Mouse (Mus musculus) lung, postnatal 36 days (tissue): ENCODE measurements around the gene Pax5.

Source experiments
- DNase-seq: peaks from one replicate; pipeline ENCODE4 v3.0.0; 2022; ENCODE audit warnings: mixed read lengths

Pax5 gene

DNA sequence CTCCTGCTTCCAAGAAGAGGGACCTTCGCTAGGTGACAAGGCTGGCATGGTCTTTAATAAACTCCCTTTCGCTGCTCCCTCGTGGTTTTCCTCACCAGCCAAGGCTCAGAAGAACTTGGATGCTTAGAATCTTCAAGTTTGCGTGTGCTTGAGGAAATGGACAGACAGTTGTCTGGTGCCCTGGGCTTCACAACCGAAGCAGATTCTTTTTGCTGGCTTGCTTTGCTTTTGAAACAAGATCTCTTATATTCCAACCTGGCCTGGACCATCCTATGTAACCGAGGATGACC, 45.6 kb downstream of the Pax5 start:
- DNase-seq = no peak

- DNase-seq = no peak
These were observed 46.1 kb downstream of the Pax5 start for GRCm38 (mm10) chr4:44664004-44664766.

DNA sequence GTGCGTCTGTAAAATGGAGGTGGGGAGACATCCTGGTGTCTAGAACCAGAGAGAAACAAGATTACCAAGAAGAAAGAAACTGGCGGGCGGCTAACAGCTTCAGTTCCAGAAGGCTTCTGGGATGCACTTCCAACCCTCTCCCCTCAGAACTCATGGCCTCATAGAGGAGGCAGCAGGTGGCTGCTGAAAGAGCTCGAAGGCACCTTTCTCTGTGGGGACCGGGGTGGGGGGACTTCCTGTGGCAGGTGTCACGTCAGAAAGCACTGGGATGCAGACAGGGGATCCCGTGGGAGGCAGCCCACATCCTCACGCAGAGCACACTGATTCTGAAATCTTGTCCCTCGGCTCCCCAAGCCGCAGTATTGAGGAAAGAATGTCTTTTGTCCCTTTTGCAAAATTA, 46.8 kb downstream of the Pax5 start:
- DNase-seq = no peak

- no peak for DNase-seq
These were observed 65.1 kb downstream of the Pax5 start for GRCm38 (mm10) chr4:44645181-44645580.

- no peak for DNase-seq
These were observed 68.3 kb downstream of the Pax5 start for GRCm38 (mm10) chr4:44641831-44642587.

DNA sequence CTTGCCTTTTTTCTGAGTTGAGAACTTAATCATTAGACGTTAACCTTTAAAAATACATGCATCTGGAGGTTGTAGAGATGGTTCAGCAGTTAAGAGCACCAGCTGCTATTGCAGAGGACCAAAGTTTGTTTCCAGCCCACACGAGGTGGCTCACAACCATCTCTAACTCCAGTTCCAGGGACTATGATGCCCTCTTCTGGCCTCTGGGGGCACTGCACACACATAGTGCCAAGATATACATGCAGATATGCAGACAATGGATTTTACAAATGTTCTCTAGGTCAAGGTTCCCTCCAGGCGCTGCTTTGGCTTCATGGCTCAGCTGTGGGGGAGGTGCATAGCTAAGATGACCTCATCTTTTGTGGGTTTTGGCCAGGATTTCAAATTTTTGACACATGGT, 74.7 kb downstream of the Pax5 start:
- DNase-seq = peak; percentile 2

- DNase-seq = no peak
These were observed 76.4 kb downstream of the Pax5 start for GRCm38 (mm10) chr4:44633694-44634524.

DNA sequence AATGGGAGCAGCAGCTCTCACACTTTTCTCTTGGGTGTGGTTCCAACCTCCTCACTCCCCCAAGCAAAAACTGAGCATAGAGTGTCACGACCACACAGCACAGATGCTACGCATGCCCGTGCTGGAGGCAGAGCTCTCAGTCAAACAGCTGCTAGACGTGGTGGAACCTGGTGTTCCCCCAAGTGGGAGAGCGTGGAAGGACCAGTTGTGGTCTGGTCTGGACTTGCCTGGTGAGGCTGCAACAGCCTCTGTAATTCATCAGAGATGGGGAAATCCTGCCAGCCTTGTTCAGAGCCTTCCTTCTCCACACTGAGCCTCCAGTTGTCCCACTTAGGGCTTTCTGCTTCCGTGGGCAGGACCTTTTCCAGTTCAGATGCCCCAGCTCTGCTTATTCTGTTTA, 80.2 kb downstream of the Pax5 start:
- no peak for DNase-seq

GRCm38 (mm10) chr4:44627890-44628289, 82.4 kb downstream of the Pax5 start:
- no peak for DNase-seq

GRCm38 (mm10) chr4:44625108-44625424, 85.2 kb downstream of the Pax5 start:
- no peak for DNase-seq

GRCm38 (mm10) chr4:44624232-44625107, 85.8 kb downstream of the Pax5 start:
- no peak for DNase-seq

DNA sequence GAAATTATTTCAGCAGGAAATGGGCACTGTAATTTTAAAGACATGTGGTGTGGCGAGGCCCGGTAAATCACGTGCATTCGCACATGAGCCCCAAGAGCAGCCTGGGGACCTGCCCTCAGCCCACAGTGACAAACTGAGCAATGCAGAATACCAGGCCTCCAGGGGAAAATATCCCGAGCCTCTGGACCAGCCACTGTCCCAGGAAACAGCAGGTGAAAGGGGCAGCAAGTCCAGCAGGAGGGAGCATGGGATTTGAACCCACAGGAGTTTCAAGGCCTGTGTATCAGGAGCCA, 86.9 kb downstream of the Pax5 start:
- DNase-seq = no peak

DNA sequence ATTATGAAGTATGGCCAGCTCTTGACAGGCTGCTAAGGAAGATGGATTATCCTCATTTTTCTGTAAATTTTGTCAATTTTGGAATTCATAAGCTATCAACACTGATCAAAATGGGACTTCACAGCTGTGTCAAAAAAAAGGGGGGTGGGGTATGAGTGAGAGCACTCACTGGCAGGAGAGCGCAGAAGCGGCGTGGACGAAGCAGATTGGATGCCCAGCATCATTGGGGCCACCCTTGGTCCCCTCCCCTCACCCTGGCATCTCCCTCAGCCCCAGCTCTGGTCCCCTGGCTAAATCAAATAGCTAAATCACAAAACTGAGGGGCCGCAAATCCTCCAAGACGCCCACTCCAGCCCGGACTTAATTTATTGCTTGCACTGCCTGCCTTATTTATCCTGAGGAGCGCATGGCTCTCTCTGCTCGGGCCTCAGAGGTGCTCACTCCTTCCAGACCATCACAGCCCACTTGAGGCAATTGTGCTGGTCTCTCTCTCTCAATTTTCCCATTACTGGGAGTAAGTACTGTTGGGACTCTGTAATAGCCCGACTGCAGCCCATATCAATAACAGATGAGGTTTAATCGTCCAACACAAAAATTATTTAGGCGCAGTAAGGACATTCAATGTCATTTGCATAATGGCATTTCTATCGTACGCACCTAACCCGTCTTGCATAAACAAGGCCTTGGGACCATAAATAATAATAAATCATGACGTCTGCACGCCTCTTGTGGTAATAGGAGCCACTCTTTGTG, 87.4 kb downstream of the Pax5 start:
- DNase-seq = no peak

GRCm38 (mm10) chr4:44620241-44620640, 90.0 kb downstream of the Pax5 start:
- no peak for DNase-seq

DNA sequence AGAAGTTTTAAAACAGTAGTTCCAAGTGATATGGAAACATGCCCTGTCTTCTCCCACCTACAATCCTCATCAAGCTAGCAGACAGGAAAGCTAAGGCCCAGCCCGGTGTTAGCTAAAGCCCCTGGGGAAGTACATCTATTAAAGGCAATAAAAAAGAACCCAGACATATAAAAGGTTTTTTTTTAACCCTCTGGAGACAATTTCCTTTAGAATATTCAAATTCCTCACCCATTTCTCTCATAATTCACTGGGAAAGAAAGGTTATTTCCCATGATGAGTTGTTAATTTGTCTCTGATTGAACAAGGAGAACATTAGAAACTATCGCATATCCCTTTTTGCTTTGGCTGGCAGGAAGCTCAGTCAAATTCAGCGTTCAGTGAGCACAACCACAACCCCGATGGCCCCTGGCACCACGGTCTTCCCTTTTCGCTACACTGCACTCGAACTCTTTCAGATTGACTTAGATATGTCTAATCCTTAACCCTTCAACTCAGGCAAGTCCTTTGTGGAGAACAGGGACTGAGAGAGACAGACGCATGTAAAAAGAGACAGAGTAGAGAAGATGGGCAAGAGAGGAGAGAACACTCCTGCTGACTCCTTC, 96.1 kb downstream of the Pax5 start:
- DNase-seq = no peak

DNA sequence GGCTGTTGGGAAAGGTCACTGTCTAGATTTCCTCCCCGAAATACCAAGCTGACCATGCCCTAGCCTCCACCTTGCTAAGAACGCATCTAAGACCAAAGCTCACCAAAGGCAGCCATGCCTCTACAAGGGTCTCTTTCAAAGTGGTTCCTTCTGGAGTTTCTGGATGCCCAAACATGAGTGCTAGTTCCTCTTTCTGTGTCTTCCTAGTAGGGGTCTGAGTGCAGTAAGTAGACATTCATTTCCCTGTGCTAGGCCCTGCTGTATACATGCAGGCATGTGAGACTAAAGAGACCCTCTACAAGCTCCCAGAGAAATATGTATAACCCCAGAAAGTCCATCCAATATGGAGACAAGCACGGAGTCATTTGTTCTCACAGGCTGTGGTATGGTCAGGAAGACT, 97.9 kb downstream of the Pax5 start:
- no peak for DNase-seq

DNA sequence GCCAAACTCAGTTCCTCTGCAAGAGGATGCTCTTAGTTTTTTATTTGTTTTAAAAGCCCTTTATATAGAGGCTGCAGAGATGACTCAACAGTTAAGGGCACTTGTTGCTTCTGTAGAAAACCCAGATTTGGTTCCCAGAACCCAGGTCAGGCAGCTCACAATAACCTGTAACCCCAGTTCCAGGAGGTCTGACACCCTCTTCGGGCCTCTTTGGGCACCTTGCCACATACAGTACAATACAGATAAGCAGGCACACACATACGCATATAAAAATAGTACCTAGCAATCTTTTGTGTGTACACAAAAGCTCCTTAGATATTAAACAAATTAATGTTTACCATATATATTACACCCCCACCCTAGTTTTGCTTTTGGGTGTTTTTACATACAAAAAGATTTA, 104.8 kb downstream of the Pax5 start:
- no peak for DNase-seq

DNA sequence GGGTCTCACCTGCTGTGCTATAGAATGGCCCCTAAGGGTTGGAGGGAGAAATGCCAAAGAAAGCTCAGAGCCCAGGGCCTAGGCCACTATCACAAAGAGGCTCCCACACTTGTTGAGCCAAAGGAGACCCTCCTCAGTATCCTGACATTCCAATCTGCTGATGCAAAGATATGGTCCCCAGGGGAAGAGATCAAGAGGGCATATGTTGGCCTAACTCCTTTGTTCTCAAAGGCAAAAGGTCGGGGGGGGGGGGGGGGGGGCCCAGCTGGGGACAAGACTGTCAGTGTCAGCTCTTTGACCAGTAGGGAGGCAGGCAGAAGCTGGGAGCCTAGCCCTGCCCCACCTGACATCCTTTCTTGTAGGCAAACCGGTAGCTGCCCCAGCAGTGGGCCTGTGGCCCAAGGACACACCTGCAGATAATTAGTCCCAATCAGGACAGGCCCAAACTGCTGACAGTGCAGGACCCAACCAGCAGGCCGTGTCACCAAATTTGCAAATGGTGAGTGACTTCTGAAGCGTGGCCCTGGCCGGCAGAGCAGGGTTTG, 108.0 kb downstream of the Pax5 start:
- no peak for DNase-seq

- no peak for DNase-seq
These were observed 108.9 kb downstream of the Pax5 start for GRCm38 (mm10) chr4:44601370-44601769.

- DNase-seq = no peak
These were observed 109.4 kb downstream of the Pax5 start for GRCm38 (mm10) chr4:44600875-44601274.

- DNase-seq = no peak
These were observed 112.3 kb downstream of the Pax5 start for GRCm38 (mm10) chr4:44597965-44598364.

GRCm38 (mm10) chr4:44593091-44593490, 117.2 kb downstream of the Pax5 start:
- no peak for DNase-seq
